Mouse (Mus musculus) hematopoietic stem cell, adult 5-6 weeks (primary cell): ENCODE measurements around the gene Capg. TPM values are rescaled to one million over a fixed set of nuclear protein-coding genes. Genes with fewer than 3 reads are reported as not detected.

Experiments used
- ATAC-seq, 2 experiments: fragments of 125-278 bp in 1 of 2; replicated peaks in 1 of 2; 2 replicates each; pipeline ENCODE4 v1.8.0; 2016 to 2017; ENCODE audit warnings: inconsistent platforms in 2 of 2, mild to moderate bottlenecking in 2 of 2, moderate number of reproducible peaks in 2 of 2, low read depth in 1 of 2, moderate TSS enrichment in 1 of 2; ENCODE audit not compliant: low FRiP score in 2 of 2, poor library complexity in 2 of 2, severe bottlenecking in 2 of 2, insufficient read depth in 1 of 2, low TSS enrichment in 1 of 2
- total RNA-seq: library from RNA; stranded (forward); fragments of 172-1452, 232-1000 nt; gene quantifications from 2 replicates; pipeline ENCODE4 v1.2.3, GENCODE M21; 2017

The Capg gene
- total RNA-seq, 1 experiment from 2014 or later = 61.1 TPM

DNA sequence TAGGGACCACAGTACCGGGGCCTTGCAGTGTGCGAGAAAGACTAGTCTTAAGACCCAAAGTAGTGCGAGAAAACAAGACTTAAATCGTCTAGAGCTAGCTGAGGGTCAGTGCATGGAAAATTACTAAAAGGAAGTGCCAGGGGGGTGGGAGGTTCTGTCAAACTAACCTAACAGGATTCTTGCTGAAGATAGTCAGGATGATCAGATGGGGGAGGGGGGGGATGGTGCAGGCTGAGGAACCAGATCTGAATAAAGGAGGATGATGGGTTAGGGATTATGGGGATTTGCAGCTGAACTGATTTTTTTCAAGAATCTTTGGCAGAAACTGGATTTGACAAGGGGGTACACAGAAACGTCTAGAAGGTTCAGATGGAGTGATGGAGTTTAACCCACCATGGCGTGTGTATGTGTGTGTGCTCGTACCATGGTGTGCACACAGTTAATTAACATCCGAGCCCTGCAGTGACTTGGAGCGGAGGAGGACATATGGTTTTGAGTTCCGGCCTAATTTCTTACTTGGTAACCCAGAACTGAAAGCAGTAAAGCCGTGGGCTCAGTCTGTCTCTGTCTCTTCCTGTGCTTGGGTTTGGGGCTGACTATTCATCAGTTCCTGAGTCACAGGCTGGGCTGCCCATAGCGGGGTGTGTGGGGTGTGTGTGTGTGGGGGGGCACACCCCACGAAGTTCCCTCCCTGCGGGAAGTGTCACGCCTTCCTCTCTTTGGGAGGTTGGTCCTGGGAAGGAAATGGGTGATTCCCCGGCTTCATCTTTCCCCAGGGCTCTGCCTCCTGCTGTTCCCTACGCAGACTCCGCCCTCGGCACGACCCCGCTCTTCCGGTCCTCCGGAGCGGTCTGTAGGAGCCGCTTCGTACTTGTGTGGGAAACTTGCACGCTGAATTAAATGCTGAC lies 8.2 kb downstream of the Capg start:
- ATAC-seq = peak; percentile 83 to 85

DNA sequence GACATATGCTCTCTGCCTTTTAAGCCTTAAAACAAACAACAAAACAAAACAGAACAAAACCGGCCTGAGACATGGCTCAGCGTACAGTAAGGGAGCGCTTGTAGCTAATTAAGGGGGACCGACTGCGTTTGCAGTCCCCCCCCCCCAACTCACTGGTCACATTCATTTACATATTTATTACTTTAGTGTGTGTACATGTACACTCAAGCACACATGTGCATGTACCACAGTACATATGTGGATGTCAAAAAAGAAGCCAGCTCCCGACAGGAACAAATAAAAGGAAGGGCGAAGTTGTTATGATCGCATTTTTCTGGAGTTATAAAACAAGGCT lies 8.9 kb downstream of the Capg start:
- ATAC-seq = no peak

DNA sequence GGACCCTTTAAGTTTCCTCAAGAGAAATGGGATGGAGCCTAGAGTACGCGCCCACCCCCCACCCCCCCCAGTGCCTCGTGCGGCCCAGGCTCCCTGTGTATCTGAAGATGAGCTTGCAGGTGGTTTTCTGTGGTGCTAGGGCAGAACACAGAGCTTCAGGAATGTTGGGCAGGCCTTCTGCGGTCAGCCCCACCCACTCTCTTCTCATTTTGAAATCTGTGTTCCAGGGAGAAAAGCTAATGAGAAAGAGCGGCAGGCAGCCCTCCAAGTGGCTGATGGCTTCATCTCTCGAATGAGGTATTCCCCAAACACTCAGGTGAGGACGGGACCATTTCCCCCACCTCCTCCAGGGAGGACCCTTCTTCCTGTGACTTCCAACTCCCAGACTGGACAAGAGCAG lies 16.6 kb downstream of the Capg start:
- no peak for ATAC-seq

DNA sequence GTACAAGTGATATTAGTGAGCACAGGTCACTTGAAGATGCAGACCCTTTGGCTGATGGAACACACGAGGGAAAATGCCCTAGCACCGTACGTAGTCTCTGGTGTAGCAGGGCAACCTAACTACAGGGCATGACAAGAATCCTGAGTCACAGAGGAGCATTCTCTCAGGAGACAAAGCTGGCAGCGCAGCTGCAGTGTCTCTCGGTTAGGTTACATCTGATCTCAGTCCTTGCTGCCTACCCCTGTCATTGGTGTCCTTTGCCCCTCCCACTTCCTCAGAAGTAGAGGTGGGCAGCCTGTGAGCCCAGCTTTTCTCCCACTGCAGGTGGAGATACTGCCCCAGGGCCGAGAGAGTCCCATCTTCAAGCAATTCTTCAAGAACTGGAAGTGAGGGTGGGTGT lies 18.3 kb downstream of the Capg start:
- no peak for ATAC-seq

DNA sequence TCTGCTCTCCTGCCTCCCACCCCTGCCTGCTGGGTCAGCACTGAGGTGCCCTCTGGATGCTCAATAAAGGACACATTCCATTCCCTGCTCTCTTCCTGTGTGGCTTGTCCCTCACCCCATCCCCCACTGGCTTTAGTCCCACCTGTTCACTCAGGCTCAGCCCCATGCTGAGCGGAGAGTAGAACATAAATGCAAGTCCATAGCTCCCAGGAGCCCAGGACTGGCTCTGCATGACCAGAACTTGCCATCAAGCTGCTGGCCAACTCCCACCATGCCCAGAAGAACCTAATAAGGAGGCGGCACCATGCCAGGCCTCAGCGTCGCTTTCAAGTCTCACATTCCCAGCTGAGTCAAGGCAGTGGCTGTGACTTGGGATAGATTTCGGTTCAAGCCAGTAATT lies 18.7 kb downstream of the Capg start:
- no peak for ATAC-seq

DNA sequence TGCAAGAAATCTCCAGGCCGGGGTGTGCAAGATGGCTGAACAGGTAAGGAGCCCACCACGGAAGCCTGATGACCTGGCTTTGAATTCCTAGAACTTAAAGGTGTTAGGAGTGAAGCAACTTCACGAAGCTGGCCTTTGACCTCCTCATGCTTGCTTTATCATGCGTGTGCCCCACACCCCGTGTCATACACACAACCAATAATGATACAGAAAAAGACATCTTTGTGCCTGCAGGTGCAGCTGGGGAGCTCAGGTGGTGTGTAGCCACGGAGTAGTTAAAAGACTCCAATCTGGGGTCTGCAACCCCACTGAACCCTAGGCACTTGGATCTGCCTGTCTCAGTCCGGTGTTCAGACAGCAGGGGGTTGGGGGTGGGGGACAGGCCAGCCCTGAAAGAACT lies 21.3 kb downstream of the Capg start:
- no peak for ATAC-seq

DNA sequence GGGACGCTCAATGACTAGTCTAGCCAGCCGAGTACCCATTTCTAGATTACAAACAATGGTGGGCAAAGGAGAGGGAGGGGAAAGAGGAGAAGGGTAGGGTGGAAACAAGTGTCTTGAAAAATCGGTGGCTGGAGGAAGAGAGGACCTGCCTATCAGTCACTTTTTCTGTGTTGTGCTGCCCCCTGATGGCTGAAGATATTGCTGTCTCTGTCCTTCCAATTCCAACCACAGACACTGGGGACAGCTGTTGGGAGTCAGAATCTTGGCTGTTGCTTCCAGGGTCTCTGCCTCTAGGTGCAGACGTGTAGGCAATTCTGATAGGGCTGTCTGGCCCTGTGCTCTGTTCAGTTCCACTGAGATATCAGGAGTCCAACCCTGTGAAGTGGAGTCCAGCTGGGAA lies 21.9 kb downstream of the Capg start:
- ATAC-seq = peak; percentile 84 to 86

DNA sequence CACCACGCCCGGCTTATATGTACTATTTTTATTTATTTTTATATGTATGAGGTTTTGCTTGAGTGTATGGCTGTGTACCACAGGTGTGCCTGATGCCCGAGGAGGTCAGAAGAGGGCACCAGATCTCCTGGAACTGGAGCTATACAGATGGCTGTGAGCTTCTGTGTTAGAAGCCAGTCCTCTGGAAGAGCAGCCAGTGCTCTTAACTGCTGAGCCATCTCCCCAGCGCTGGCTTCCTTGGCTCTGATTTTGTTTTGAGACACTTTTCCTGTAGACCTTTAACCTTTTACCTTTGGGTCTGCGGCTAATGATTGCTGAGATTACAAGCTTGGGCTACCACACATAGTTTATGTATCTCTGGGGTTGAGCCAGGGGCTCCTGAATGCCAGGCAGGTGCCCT lies 23.3 kb downstream of the Capg start:
- ATAC-seq = no peak

DNA sequence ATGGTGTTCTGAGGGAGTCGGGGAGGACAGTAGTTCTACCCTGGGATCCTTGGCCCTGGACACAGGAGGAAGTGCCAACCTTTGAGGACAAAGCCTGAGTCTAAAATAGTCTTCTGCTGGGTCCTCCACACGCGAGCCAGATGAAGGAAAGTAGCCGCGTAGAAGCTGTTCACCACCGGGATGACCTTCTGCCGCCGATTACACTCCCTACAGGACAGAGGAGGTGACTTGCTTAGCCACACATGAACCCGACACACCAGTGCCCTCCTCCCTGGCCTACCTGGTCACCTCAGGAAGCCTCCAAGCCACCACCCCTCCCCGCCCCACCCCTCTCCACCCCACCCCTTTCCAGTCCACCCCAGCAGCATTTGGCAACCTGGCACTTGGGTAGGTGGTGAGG lies 24.5 kb downstream of the Capg start:
- no peak for ATAC-seq

DNA sequence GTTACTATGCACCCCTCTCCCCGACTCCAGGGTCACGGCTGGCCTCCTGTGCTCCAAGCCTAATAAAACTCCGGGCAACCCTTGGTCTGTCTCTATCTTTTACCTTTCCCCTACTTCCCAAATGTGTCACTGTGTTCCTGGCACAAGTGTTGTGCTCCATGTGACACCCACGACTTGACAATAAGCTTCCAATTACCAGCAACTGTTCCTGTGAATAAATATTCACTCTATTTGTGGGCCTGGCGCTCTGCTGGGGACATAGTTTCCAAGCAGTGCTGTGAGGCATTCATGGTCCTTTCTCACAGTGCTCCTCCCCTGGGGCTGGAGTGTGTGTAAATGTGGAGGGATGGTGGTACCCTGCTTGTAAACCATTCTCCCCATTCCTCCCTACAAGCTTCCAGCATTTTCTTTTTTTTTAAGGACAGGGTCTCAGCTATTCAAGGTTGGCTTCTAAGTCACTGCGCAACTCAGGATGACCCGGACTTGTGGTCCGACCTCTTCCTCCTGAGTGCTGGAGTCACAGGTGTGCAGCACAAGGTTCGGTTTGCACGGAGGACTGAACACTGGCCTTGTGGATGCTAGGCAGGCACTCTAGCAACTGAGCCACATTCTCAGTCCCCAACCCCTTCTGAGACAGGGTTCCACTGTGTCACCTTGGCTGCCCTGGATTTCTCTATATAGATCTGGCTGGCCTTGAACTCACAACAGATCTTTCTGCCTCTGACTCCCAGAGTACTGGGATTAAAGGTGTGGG lies 26.6 kb downstream of the Capg start:
- ATAC-seq = no peak

DNA sequence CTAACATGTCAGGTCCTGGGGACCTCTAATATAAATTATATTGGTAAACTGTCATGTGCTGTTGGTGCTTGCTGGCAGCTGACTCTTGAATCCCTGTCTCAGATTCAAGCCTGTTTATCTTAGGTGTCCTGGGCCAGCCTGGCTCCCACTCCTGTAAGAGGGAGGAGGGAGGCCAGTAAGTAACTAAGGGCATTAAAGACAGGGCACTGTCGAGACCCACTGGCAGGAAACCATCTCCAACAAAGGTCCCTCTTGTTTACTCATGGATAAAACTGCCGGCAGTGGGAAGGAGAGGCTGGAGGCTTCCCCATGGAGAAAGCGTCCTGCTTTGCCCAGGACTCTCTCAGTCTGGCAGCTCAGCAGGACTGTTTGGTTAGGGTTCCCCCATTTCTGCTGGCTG lies 27.6 kb downstream of the Capg start:
- ATAC-seq = no peak

DNA sequence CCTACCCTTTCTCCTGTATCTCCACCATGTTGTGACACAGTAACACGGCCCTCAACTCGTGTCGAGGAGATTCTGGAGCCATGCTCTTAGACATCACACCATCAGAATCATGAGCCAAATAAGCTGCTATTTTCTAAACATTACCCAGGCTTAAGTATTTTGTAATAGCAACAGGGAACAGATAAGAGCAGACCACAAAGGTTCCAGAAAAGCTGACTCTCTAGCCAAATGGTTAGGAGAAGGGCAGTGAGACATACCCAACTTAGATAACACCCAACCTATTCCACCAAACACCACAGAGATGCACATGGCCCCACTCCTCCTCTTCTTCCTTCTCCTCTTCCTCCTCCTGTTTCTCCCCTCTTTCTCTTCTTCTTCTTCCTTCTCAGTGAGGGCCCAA lies 31.9 kb downstream of the Capg start:
- no peak for ATAC-seq

DNA sequence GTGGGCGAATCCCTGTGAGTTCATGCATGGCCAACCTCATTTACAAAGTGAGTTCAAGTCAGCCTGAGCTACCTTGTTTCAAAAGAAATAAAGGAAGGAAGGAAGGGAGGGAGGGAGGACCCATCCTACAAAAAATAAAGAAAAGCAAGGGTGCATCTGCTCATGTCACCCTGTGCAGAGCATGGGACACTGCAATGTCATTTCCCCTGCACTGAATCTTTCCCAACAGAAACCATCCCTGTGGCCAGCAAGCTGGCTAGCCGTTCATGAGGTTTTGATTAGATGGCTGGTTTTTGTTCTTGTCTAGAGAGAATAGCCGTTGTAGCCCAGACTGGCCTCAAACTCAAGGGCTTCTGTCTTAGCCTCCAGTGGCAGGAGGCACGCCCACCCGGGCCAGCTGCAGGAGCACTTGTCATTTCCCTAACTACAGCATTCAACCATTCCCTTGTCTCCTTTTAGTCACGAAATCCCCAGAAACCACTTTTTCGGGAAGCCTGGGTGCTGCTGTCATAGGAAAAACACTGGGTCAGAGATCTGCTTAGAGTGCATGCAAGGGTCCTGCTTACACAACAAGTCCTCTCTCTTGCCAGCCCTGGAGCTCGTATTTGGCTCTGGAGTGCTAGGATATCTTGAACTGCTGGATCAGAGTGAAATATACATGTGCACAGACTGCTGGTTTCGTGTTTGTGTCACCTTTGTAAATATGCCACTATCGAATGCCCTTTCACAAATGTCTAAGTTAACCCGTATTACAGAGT lies 37.6 kb downstream of the Capg start:
- ATAC-seq = no peak

DNA sequence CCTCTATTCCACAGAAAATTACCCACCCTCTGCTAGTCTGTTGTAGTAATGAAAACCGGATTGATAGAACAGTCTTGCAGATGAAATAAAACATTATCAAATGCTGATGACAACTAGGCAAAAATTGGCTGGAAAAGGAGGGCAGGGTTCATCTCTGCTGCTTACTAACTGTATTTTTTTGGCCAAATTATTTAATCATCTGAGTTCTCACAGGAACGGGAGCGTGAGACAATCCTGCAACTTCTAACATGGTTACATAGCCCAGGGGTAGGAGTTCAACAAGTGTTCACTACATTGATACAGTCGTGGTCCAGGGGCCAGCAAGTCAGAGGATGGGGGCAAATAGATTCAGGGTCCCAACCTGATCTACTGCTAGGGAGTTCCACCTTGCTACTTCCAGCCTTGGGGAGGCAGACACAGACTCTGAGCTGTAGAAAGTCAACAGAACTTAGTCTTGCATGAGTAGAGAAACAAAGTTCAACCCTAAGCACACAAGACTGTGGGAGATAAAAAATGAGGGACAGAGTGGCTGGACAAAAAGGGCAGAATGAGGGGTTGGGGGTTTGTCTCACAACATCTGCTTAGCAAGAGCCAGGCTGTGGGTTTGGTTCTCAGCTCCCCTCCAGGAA lies 39.1 kb downstream of the Capg start:
- ATAC-seq = no peak

DNA sequence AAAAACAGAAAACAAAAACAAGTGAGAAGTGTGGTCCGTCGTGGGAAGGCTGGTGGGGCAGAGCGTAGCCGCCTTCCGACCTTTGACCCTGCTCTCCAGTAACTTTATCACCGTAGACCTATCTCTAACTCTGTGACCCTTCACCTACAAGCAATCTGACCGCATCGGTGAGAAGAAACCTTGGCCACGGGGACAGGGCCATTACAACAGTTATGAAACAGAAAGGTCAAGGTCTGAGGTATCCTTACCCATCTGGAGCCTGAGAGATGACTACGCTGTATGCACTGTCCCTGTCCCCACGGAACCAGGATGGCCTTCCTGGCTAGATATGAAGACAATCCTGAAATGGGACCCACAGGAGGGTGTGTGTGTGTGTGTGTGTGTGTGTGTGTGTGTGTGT lies 40.0 kb downstream of the Capg start:
- ATAC-seq = no peak

DNA sequence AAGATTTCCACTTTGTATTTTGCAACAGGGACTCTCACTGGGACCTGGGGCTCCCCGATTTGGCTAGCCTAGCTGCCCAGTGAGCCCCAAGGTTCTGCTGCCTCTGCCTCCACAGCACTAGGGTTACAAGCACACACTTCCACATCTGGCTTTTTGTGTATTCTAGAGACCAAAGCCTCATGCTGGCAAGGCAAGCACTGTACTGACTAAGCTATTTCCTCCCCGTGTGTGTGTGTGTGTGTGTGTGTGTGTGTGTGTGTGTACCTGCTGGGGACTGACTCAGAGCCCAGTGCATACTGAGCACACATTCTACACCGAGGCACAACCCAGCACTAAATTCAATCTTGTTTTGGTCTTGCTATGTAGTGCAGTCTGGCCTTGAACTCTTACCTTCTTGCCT lies 42.5 kb downstream of the Capg start:
- ATAC-seq = no peak

DNA sequence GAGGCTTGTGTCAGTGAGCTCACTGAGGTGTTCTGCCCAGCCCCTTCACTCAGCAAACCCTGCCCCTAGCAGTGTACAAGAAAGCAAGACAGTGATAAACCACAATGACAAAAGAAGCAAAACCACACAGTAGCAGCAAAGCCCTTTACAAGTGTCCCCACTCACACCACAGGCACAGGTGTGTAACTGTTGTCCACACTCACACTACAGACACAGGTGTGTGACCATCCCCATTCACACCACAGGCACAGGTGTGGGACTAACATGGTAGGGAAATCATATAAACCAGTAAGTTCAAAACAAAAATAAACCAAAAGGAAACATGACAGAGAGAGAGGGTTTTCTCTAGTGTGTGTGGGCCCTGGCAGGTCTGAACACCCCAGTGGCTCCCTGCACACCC lies 44.1 kb downstream of the Capg start:
- ATAC-seq = no peak

DNA sequence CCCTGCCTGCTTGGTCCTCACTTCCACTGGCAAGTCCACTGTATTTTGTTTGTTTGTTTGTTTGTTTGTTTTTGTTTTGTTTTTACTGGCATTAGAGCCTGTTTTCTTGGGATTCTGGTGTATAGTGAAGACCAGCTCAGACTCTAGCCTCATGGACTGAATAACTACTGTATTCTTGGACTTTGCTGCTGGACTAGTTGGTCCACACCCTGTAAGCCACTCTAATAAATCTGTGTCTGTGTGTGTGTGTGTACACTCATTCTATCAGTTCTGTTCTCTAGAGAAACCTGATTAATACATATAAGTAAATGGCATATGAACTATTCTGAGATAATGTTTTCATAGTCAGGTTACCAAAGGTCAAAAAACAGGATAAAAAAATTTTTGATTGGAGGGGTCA lies 45.9 kb downstream of the Capg start:
- no peak for ATAC-seq
